Mouse (Mus musculus) thymus, adult 2 months (tissue): ENCODE results near the gene C1qc. TPM values are rescaled to one million over a fixed set of nuclear protein-coding genes. Genes with fewer than 3 reads are reported as not detected.

ENCODE experiments used
- DNase-seq: peaks from one replicate; pipeline ENCODE4 v3.0.0; 2021
- H3K27ac ChIP-seq: fragments of 200-500 bp; 2 replicates; pipeline ENCODE4 v1.5.1; 2012; ENCODE audit warnings: low read length, control low read depth; ENCODE audit not compliant: control insufficient read depth, insufficient read depth
- H3K27me3 ChIP-seq: fragments of 200-500 bp; 2 replicates; pipeline ENCODE4 v1.6.1; 2012; ENCODE audit warnings: mild to moderate bottlenecking, low read length, moderate library complexity, mixed read lengths; ENCODE audit not compliant: control insufficient read depth, insufficient read depth
- H3K36me3 ChIP-seq: fragments of 200-500 bp; 2 replicates; pipeline ENCODE4 v1.6.1; 2012; ENCODE audit warnings: mild to moderate bottlenecking, low read length, moderate library complexity; ENCODE audit not compliant: control insufficient read depth, insufficient read depth
- H3K4me1 ChIP-seq: fragments of 200-500 bp; replicated peaks from 2 replicates; pipeline ENCODE4 v1.6.1; 2012; ENCODE audit warnings: low read length; ENCODE audit not compliant: control insufficient read depth, insufficient read depth
- H3K4me3 ChIP-seq: fragments of 200-500 bp; 2 replicates; pipeline ENCODE4 v1.5.1; 2012; ENCODE audit warnings: mild to moderate bottlenecking, low read length, control low read depth, moderate library complexity; ENCODE audit not compliant: control insufficient read depth, insufficient read depth
- CTCF ChIP-seq: fragments of 200-500 bp; IDR thresholded peaks from 2 replicates; pipeline ENCODE4 v1.5.1; 2012; ENCODE audit warnings: mild to moderate bottlenecking, control low read depth, low read length, moderate library complexity, borderline replicate concordance; ENCODE audit not compliant: control insufficient read depth, poor library complexity, insufficient read depth; ENCODE audit errors: extremely low read depth
- POLR2A ChIP-seq: fragments of 200-500 bp; IDR thresholded peaks from 2 replicates; pipeline ENCODE4 v1.6.1; 2012; ENCODE audit warnings: mild to moderate bottlenecking, low read length, control low read depth, moderate library complexity; ENCODE audit not compliant: control insufficient read depth, poor library complexity, insufficient read depth; ENCODE audit errors: extremely low read depth
- WGBS: fragments of 180-500 bp; shearing (Covaris S2); methylation state at CpG from one replicate; pipeline ENCODE4 v1.1.7; 2018; 5-methylcytosine and 5-hydroxymethylcytosine counted together
- polyA plus RNA-seq: library from polyadenylated mRNA; depleted of rRNA; stranded (reverse); fragments of >200 nt; gene quantifications from 2 replicates; pipeline ENCODE4 v1.2.3, GENCODE M21; 2012; rRNA removed

C1qc gene
- polyA plus RNA-seq, 1 experiment, result 468 TPM

GRCm38 (mm10) chr4:136842033-136842432 is 50.8 kb downstream of the C1qc start:
- H3K27ac ChIP-seq, result no peak overlapping the region
- H3K36me3 ChIP-seq, result no peaks in the 10 kb centered on the region
- H3K4me1 ChIP-seq, result peaks cover 8% of the 10 kb centered on the region
- H3K27me3 ChIP-seq, result no peaks in the 10 kb centered on the region
- DNase-seq, result no peak
- 30% methylated on average over 4 of the region's 4 CpGs for WGBS
- no peak overlapping the region for H3K4me3 ChIP-seq
- TF ChIP-seq CTCF, result no peak
- TF ChIP-seq POLR2A, result no peak

- 19% methylated on average over 5 of the region's 5 CpGs for WGBS
- peak; percentile 83 for DNase-seq
- H3K4me1 ChIP-seq, result peaks cover 14% of the 10 kb centered on the region
- H3K4me3 ChIP-seq, result no peak overlapping the region
- no peak overlapping the region for H3K27ac ChIP-seq
- no peaks in the 10 kb centered on the region for H3K36me3 ChIP-seq
- H3K27me3 ChIP-seq, result no peaks in the 10 kb centered on the region
- TF ChIP-seq CTCF, result peak; percentile 61; the same call in 1 of the 2 replicates
- no peak for TF ChIP-seq POLR2A
Measured at GRCm38 (mm10) chr4:136841056-136841455, 51.8 kb downstream of the C1qc start.

Other genes with a start within 250 kb of the C1qc start
- gene Ephb2, start 57.1 kb downstream of the C1qc start, polyA plus RNA-seq, result 15.4 and 24.1 TPM in 2 replicates
- 266 and 395 TPM in 2 replicates for gene C1qb, start 6.9 kb downstream of the C1qc start, polyA plus RNA-seq
- gene C1qa, start 5.7 kb upstream of the C1qc start, polyA plus RNA-seq, result 187 and 258 TPM in 2 replicates
- 0.24 and 0.38 TPM in 2 replicates for gene Epha8, start 63.8 kb upstream of the C1qc start, polyA plus RNA-seq
- gene Zbtb40, start 155.7 kb upstream of the C1qc start, polyA plus RNA-seq, result 24.9 and 30.8 TPM in 2 replicates